Mouse (Mus musculus) myocyte (in vitro differentiated cells): ENCODE results near the gene H2afy2. TPM values are rescaled to one million over a fixed set of nuclear protein-coding genes. Genes with fewer than 3 reads are reported as not detected.

Source experiments
- H3K27me3 ChIP-seq: one replicate; pipeline ENCODE4 v1.6.1; 2011; ENCODE audit not compliant: control insufficient read depth, insufficient read depth, insufficient read length
- H3K36me3 ChIP-seq: one replicate; pipeline ENCODE4 v1.6.1; 2011; ENCODE audit not compliant: control insufficient read depth, insufficient read depth
- H3K4me2 ChIP-seq: one replicate; pipeline ENCODE4 v1.6.1; 2011; ENCODE audit warnings: low read depth, control low read depth
- H3K4me3 ChIP-seq: one replicate; pipeline ENCODE4 v1.5.1; 2011; ENCODE audit warnings: mild to moderate bottlenecking, control low read depth, moderate library complexity
- H3K79me2 ChIP-seq: one replicate; pipeline ENCODE4 v1.6.1; 2011; ENCODE audit not compliant: control insufficient read depth, insufficient read depth
- H3ac ChIP-seq: one replicate; pipeline ENCODE4 v1.6.1; 2011; ENCODE audit not compliant: control insufficient read depth, insufficient read length
- CEBPB ChIP-seq: IDR thresholded peaks from 2 replicates; pipeline ENCODE4 v1.6.1; 2011; ENCODE audit warnings: mild to moderate bottlenecking, moderate library complexity; ENCODE audit not compliant: poor library complexity, insufficient read depth, severe bottlenecking
- E2F4 ChIP-seq: IDR thresholded peaks from one replicate; pipeline ENCODE4 v1.6.1; 2011; ENCODE audit warnings: mild to moderate bottlenecking, control low read depth, moderate library complexity; ENCODE audit not compliant: insufficient read depth
- MAX ChIP-seq: IDR thresholded peaks from one replicate; pipeline ENCODE4 v1.6.1; 2011; ENCODE audit warnings: low read depth, mild to moderate bottlenecking, control low read depth
- MYOD1 ChIP-seq, 3 experiments: IDR thresholded peaks; one replicate each; pipeline ENCODE4 v1.6.1; 2011; ENCODE audit warnings: control low read depth in 2 of 3, low read depth in 2 of 3, mild to moderate bottlenecking in 2 of 3, moderate library complexity in 1 of 3; ENCODE audit not compliant: insufficient read length in 2 of 3, control insufficient read depth in 1 of 3
- MYOG ChIP-seq, 3 experiments: IDR thresholded peaks; one replicate each; pipeline ENCODE4 v1.6.1; 2011; ENCODE audit warnings: control low read depth in 2 of 3, low read depth in 2 of 3, mild to moderate bottlenecking in 2 of 3; ENCODE audit not compliant: insufficient read length in 2 of 3, control insufficient read depth in 1 of 3, insufficient read depth in 1 of 3
- POLR2A ChIP-seq: IDR thresholded peaks from one replicate; pipeline ENCODE4 v1.6.1; 2011; ENCODE audit warnings: low read depth, mild to moderate bottlenecking, control low read depth, moderate library complexity; ENCODE audit not compliant: insufficient read length
- POLR2AphosphoS2 ChIP-seq: IDR thresholded peaks from one replicate; pipeline ENCODE4 v1.6.1; 2011; ENCODE audit warnings: low read depth, control low read depth; ENCODE audit not compliant: insufficient read length
- REST ChIP-seq: IDR thresholded peaks from one replicate; pipeline ENCODE4 v1.6.1; 2011; ENCODE audit warnings: mild to moderate bottlenecking, control low read depth, moderate library complexity; ENCODE audit not compliant: insufficient read depth, insufficient read length
- SRF ChIP-seq: IDR thresholded peaks from one replicate; pipeline ENCODE4 v1.6.1; 2011; ENCODE audit warnings: low read depth; ENCODE audit not compliant: control insufficient read depth, insufficient read length
- TCF12 ChIP-seq: IDR thresholded peaks from one replicate; pipeline ENCODE4 v1.6.1; 2011; ENCODE audit warnings: mild to moderate bottlenecking, control low read depth; ENCODE audit not compliant: poor library complexity, insufficient read depth, severe bottlenecking
- TCF3 ChIP-seq: IDR thresholded peaks from one replicate; pipeline ENCODE4 v1.6.1; 2011; ENCODE audit warnings: low read depth, control low read depth; ENCODE audit not compliant: insufficient read length
- USF1 ChIP-seq: IDR thresholded peaks from one replicate; pipeline ENCODE4 v1.6.1; 2011; ENCODE audit warnings: low read depth, mild to moderate bottlenecking, control low read depth, moderate library complexity
- polyA plus RNA-seq: library from polyadenylated mRNA; unstranded; fragments of >200 nt; fragmentation: generic; extraction: Trizol; gene quantifications from one replicate; pipeline ENCODE4 v1.2.1, GENCODE M21; 2012; ENCODE audit warnings: missing spikeins

H2afy2 gene
- polyA plus RNA-seq, 1 experiment, result 4.5 TPM

DNA sequence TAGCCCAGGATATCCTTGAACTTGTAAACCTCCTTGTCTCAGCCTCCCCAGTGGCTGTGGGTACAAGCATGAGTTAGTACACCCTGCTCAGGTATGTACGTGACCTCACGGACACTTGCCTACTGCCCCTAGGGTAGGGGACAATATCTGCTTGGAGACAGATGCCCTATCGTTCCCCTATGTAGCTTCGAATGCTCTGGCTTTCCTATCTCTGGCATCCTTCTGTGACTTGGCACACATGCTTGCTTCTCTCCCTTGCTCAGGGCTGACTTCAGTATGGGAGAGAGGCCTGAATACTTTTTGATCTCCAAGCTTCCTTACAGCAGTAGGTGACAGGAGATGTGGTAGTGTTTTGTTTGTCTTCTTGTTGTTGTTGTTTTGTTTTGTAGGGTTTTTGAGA is 69.8 kb downstream of the H2afy2 start:
- Histone ChIP-seq H3K4me2 (no peak overlapping the region), H3K4me3 (no peak overlapping the region), H3K36me3 (no peaks in the 10 kb centered on the region), H3ac (no peak overlapping the region), H3K79me2 (no peaks in the 10 kb centered on the region), H3K27me3 (no peaks in the 10 kb centered on the region)
- no peak for TF ChIP-seq SRF
- no peak for TF ChIP-seq TCF12
- TF ChIP-seq E2F4, result no peak
- no peak for TF ChIP-seq USF1
- no peak for TF ChIP-seq MAX
- no peak for TF ChIP-seq REST
- no peak for TF ChIP-seq POLR2AphosphoS2
- TF ChIP-seq MYOG (IDR thresholded peaks at IDR 0.05; ENCODE audit: control insufficient read depth in 1 of 3, insufficient read depth in 1 of 3, insufficient read length in 2 of 3, low read depth in 2 of 3), result no peak
- TF ChIP-seq TCF3, result no peak
- TF ChIP-seq MYOD1 (IDR thresholded peaks at IDR 0.05; ENCODE audit: control insufficient read depth in 1 of 3, insufficient read length in 2 of 3, low read depth in 2 of 3), result no peak
- no peak for TF ChIP-seq POLR2A
- TF ChIP-seq CEBPB, result no peak

DNA sequence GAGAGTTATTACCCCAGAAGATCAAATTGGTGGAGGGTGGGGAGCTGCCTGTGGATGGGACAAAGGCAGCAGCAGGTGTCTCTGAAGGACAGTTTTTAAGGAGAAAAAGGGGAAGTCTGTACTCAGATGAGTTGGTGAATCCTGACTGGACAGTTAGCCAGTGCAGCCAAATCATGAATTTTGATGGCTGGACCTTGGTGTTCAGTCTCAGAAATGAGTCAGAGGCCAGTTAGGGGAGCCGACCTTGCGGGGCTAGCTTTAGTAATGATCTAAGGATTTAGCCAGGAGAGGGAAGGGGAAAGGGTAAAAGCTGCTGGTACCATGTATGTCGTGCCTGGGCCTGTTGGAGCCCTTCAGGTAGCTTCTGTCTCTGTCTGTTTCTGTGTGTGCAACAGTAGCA is 70.3 kb downstream of the H2afy2 start:
- no peaks in the 10 kb centered on the region for H3K36me3 ChIP-seq
- H3K27me3 ChIP-seq, result no peaks in the 10 kb centered on the region
- no peak overlapping the region for H3K4me2 ChIP-seq
- TF ChIP-seq E2F4 (no peak), TCF12 (no peak), POLR2A (no peak), MAX (no peak), REST (no peak), TCF3 (no peak), CEBPB (no peak), USF1 (no peak), MYOG (IDR thresholded peaks at IDR 0.05; ENCODE audit: control insufficient read depth in 1 of 3, insufficient read depth in 1 of 3, insufficient read length in 2 of 3, low read depth in 2 of 3) (no peak), POLR2AphosphoS2 (no peak), MYOD1 (IDR thresholded peaks at IDR 0.05; ENCODE audit: control insufficient read depth in 1 of 3, insufficient read length in 2 of 3, low read depth in 2 of 3) (no peak), SRF (no peak)
- no peak overlapping the region for H3ac ChIP-seq
- no peak overlapping the region for H3K4me3 ChIP-seq
- H3K79me2 ChIP-seq, result no peaks in the 10 kb centered on the region

DNA sequence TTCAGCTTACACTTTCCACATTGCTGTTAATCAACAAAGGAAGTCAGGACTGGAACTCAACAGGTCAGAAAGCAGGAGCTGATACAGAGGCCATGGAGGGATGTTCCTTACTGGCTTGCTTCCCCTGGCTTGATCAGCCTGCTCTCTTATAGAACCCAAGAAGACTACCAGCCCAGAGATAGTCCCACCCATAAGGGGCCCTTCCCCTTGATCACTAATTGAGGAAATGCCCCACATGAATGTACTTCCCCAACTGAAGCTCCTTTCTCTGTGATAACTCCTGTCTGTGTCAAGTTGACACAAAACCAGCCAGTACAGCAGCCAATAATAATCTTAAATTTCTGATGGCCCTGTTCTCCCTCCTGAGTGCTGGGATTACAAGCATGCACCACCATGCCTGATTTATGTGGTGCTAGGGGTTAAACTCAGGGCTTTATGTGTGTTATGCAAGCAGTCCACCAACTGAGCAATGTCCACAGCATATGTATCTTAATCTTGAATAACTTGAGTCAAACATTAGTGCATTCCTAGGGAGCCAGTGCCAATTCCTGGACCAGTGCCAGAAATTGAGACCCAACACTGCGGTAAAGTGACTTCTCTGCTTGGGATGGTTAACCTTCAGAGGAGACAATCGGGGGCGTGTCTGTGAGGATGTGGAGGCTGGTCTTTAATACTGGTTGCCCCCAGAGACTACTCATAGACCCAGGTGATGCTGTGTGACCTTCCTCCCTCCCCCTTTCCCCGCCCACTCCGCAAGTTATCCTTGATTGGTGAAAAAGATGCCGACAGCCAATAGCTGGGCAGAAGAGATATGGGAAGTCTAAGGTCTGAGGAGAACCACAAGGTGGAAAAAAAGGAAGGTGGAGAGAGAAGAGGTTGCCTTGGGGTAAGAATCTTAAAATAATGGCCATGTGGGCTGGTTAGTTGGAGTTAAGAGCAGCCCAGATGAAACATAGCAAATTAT is 77.3 kb downstream of the H2afy2 start:
- Histone ChIP-seq H3K36me3 (no peaks in the 10 kb centered on the region), H3K27me3 (no peaks in the 10 kb centered on the region), H3K4me2 (no peak overlapping the region), H3ac (no peak overlapping the region), H3K4me3 (no peak overlapping the region), H3K79me2 (no peaks in the 10 kb centered on the region)
- TF ChIP-seq CEBPB (no peak), E2F4 (no peak), MAX (no peak), POLR2A (no peak), POLR2AphosphoS2 (no peak), SRF (no peak), TCF12 (no peak), TCF3 (no peak), MYOD1 (IDR thresholded peaks at IDR 0.05; ENCODE audit: control insufficient read depth in 1 of 3, insufficient read length in 2 of 3, low read depth in 2 of 3) (no peak), REST (no peak), MYOG (IDR thresholded peaks at IDR 0.05; ENCODE audit: control insufficient read depth in 1 of 3, insufficient read depth in 1 of 3, insufficient read length in 2 of 3, low read depth in 2 of 3) (no peak), USF1 (no peak)

DNA sequence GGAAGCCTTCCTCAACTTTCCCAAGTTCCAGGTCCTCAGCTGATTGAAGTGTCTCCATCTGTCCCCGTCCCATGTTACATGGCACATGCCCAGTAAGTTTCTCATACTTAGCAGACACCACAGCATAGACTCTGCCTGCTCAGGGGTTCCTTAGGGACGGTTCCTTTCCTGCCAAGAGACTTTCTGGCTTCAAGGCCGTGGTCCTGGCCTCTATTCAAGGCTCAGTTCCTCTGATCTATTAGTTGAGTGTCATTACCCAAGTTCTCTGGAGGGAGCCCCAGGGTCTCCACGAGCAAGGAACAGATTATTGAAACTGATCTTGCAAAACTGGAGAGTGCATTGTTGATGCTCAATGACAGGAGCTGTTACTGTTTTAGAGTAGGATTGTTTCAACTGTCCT is 79.3 kb downstream of the H2afy2 start:
- TF ChIP-seq MAX, result no peak
- TF ChIP-seq CEBPB, result no peak
- no peak for TF ChIP-seq POLR2A
- TF ChIP-seq TCF12, result no peak
- TF ChIP-seq POLR2AphosphoS2, result no peak
- no peak for TF ChIP-seq REST
- no peak for TF ChIP-seq SRF
- H3K79me2 ChIP-seq, result no peaks in the 10 kb centered on the region
- no peak overlapping the region for H3K4me2 ChIP-seq
- H3K4me3 ChIP-seq, result no peak overlapping the region
- H3K27me3 ChIP-seq, result no peaks in the 10 kb centered on the region
- H3K36me3 ChIP-seq, result no peaks in the 10 kb centered on the region
- no peak overlapping the region for H3ac ChIP-seq

DNA sequence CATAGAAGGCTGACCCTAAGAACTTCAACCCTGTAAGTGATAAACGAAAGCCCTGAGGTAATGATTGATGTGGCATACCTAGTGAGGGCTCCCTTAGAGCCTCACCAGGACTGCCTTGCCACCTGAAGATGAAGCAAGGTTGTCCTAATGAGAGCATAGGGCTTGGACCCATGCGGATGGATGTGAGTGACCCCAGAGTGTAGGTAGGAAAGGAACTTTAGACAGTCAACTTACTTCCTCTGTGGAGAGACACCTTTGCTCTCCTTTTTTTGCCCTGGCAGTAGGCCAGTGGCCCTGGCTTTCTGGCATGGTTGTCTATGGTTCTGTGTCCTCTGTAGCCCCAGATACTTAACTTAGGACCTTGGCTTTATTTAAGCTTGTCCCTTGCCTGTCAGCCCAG is 86.9 kb downstream of the H2afy2 start:
- no peak overlapping the region for H3ac ChIP-seq
- peaks cover 4% of the 10 kb centered on the region for H3K36me3 ChIP-seq
- peaks cover 4% of the 10 kb centered on the region for H3K27me3 ChIP-seq
- H3K4me3 ChIP-seq, result peak overlapping the region; percentile 33
- H3K4me2 ChIP-seq, result peak overlapping the region; percentile 61
- H3K79me2 ChIP-seq, result no peaks in the 10 kb centered on the region
- TF ChIP-seq POLR2AphosphoS2 (no peak), TCF12 (no peak), MYOG (IDR thresholded peaks at IDR 0.05; ENCODE audit: control insufficient read depth in 1 of 3, insufficient read depth in 1 of 3, insufficient read length in 2 of 3, low read depth in 2 of 3) (no peak), MAX (no peak), CEBPB (no peak), SRF (no peak), POLR2A (no peak), TCF3 (no peak), USF1 (no peak), E2F4 (no peak), MYOD1 (IDR thresholded peaks at IDR 0.05; ENCODE audit: control insufficient read depth in 1 of 3, insufficient read length in 2 of 3, low read depth in 2 of 3) (no peak), REST (no peak)
